Mouse (Mus musculus) heart, adult 2 months (tissue): Measurements from ENCODE around the gene Zbed5. TPM values are rescaled to one million over a fixed set of nuclear protein-coding genes. Genes with fewer than 3 reads are reported as not detected.

Source experiments
- DNase-seq, 2 experiments: peaks; one replicate each; pipeline ENCODE4 v3.0.0; 2021
- H3K27ac ChIP-seq: fragments of 200-600 bp; 2 replicates; pipeline ENCODE4 v1.8.1; 2022
- H3K27me3 ChIP-seq: fragments of 200-500 bp; 2 replicates; pipeline ENCODE4 v1.6.1; 2012; ENCODE audit warnings: mild to moderate bottlenecking, low read length, inconsistent platforms, mixed read lengths; ENCODE audit not compliant: control insufficient read depth, insufficient read depth
- H3K36me3 ChIP-seq: fragments of 200-500 bp; 2 replicates; pipeline ENCODE4 v1.6.1; 2012; ENCODE audit warnings: low read length, inconsistent platforms; ENCODE audit not compliant: control insufficient read depth, insufficient read depth
- H3K4me1 ChIP-seq: fragments of 200-500 bp; 2 replicates; pipeline ENCODE4 v1.6.1; 2011; ENCODE audit warnings: low read length; ENCODE audit not compliant: control insufficient read depth, insufficient read depth
- H3K4me3 ChIP-seq: fragments of 200-600 bp; 2 replicates; pipeline ENCODE4 v1.8.1; 2022
- H3K79me2 ChIP-seq: fragments of 200-500 bp; replicated peaks from 2 replicates; pipeline ENCODE4 v1.6.1; 2012; ENCODE audit warnings: mild to moderate bottlenecking, inconsistent platforms, low read length, moderate library complexity, mixed read lengths; ENCODE audit not compliant: control insufficient read depth, insufficient read depth
- H3K9ac ChIP-seq: fragments of 200-500 bp; 2 replicates; pipeline ENCODE4 v1.6.1; 2012; ENCODE audit warnings: low read depth, mild to moderate bottlenecking, control low read depth, inconsistent platforms, low read length, mixed read lengths
- CTCF ChIP-seq: fragments of 200-600 bp; IDR thresholded peaks from 2 replicates; pipeline ENCODE4 v1.8.1; 2022; ENCODE audit warnings: antibody characterized with exemption, mild to moderate bottlenecking, moderate library complexity
- EP300 ChIP-seq: fragments of 200-500 bp; IDR thresholded peaks from 2 replicates; pipeline ENCODE4 v1.6.1; 2011; ENCODE audit warnings: low read depth, low read length, control low read depth; ENCODE audit not compliant: insufficient read depth
- POLR2A ChIP-seq: fragments of 200-500 bp; IDR thresholded peaks from 2 replicates; pipeline ENCODE4 v1.6.1; 2011; ENCODE audit warnings: mild to moderate bottlenecking, low read depth, low read length, control low read depth; ENCODE audit not compliant: insufficient read depth
- WGBS: fragments of 180-500 bp; shearing (Covaris S2); methylation state at CpG from one replicate; pipeline ENCODE4 v1.1.7; 2018; 5-methylcytosine and 5-hydroxymethylcytosine counted together
- intact Hi-C: fragments of 180-260 bp; cut with DNase I; formaldehyde crosslinking; loops from one replicate; pipeline ENCODE4 v1.15.1; 2025
- polyA plus RNA-seq: library from polyadenylated mRNA; depleted of rRNA; stranded (reverse); fragments of >200 nt; gene quantifications from 2 replicates; pipeline ENCODE4 v1.2.3, GENCODE M21; 2012
- total RNA-seq, 2 experiments: library from RNA; stranded (reverse); gene quantifications; 2 replicates each; pipeline ENCODE4 v1.2.3; 2021

Gene Zbed5
- total and polyA plus RNA-seq, 3 experiments = 0.26 to 0.55 (median 0.33) TPM

DNA sequence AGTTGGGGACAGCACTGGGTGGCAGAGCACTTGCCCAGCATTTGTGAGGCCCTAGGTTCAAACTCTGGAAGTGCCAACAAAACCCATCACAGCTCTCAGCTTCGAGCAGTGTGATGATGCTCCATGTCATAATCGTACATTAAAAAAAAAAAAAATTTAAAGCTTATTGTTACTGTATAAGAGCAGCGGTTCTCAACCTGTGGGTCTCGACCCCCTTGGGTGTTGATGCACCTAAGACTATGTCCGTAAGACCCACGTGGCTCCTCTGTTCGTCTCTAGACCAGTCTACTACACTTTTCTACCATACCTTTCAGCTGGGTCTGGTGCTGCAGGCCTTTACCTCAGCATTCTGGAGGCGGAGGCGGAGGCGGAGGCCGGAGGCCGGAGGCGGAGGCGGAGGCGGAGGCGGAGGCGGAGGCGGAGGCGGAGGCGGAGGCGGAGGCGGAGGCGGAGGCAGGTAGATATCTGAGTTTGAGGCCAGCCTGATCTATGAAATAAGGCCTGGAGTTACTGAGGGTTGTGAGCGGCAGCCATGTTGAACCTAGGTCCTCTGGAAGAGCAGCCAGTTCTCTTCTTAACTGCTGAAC lies 22.6 kb downstream of the Zbed5 start:
- H3K79me2 ChIP-seq = no peaks in the 10 kb centered on the region
- H3K4me3 ChIP-seq = no peak overlapping the region
- H3K27me3 ChIP-seq = no peaks in the 10 kb centered on the region
- H3K36me3 ChIP-seq = no peaks in the 10 kb centered on the region
- H3K27ac ChIP-seq = no peak overlapping the region
- H3K4me1 ChIP-seq = no peaks in the 10 kb centered on the region
- WGBS = 87% methylated on average over 24 of the region's 24 CpGs
- no peak for DNase-seq
- TF ChIP-seq CTCF (no peak), POLR2A (no peak), EP300 (no peak)
- no peak overlapping the region for H3K9ac ChIP-seq
- intact Hi-C loops = no loop called here

DNA sequence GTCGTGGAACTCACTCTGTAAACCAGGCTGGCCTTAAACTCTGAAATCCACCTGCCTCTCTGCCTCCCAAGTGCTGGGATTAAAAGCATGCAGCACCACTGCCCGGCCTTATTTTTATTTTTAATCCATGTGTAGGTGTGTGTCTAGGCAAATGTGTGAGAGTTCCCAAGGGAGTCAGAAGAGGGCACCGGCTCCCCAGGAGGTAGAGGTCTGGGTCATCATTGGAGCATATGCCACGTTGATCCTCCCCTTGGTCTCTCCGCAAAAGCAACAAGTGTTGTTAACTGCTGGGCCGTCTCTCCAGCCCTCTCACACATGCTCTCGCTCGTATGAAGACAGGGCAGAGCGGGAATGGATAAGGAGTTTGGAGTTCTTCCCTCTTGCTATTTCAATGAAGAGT lies 23.2 kb downstream of the Zbed5 start:
- 73% methylated on average over 9 of the region's 9 CpGs for WGBS
- no peaks in the 10 kb centered on the region for H3K27me3 ChIP-seq
- H3K9ac ChIP-seq = no peak overlapping the region
- H3K36me3 ChIP-seq = no peaks in the 10 kb centered on the region
- no peak overlapping the region for H3K27ac ChIP-seq
- DNase-seq = no peak
- intact Hi-C loops = no loop called here
- no peak overlapping the region for H3K4me3 ChIP-seq
- no peak for TF ChIP-seq CTCF
- TF ChIP-seq POLR2A = no peak
- H3K4me1 ChIP-seq = no peaks in the 10 kb centered on the region
- no peaks in the 10 kb centered on the region for H3K79me2 ChIP-seq

DNA sequence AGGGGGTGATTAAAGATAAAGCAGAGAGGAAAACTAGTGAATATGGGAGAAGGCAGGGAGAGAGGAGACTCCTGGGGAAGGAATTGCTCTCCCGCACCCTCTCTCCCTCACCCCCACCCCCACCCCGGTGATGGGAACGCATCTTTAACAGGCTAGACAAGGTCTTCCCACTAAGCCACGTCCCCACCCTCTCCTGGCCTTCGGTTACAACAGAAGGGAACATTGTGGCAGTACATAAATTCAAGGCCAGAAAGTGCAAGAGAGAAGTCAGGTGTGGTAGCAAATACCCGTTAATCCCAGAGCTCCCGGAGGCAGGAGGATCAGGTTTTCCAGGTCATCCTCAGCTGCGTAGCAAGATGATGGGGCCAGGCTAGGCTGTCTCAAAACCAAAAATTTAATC lies 23.8 kb downstream of the Zbed5 start:
- WGBS = 67% methylated on average over 8 of the region's 8 CpGs
- intact Hi-C loops = no loop called here
- no peaks in the 10 kb centered on the region for H3K36me3 ChIP-seq

DNA sequence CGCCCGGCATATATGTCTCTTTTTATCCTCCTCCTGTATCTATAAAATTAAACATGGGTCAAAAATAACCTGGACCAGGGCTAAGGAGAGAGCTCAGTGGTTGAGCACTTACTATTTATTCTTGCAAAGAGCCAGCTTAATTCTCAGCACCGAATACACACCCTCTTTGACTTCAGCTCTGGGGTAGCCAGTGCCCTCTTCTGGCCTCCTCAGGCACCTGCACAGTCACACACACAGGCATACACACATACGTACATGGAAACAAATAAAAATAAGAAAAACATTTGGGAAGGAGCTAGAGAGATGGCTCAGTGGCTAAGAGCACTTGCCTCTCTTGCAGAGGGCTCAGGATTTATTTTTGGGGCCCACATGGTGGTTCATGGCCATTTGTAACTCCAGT lies 26.4 kb downstream of the Zbed5 start:
- no peaks in the 10 kb centered on the region for H3K79me2 ChIP-seq
- TF ChIP-seq CTCF (no peak), EP300 (no peak)
- H3K4me3 ChIP-seq = no peak overlapping the region
- no peaks in the 10 kb centered on the region for H3K4me1 ChIP-seq
- H3K27ac ChIP-seq = no peak overlapping the region
- H3K9ac ChIP-seq = no peak overlapping the region
- intact Hi-C loops = no loop called here
- no peaks in the 10 kb centered on the region for H3K27me3 ChIP-seq
- no peaks in the 10 kb centered on the region for H3K36me3 ChIP-seq
- DNase-seq = no peak
- WGBS = 95% methylated on average over 4 of the region's 4 CpGs

More for the DNA sequence above, 23.8 kb downstream of the Zbed5 start:
- Histone ChIP-seq H3K79me2 (no peaks in the 10 kb centered on the region), H3K27me3 (no peaks in the 10 kb centered on the region), H3K4me1 (no peaks in the 10 kb centered on the region), H3K4me3 (no peak overlapping the region), H3K9ac (no peak overlapping the region), H3K27ac (no peak overlapping the region)
- TF ChIP-seq EP300 (no peak), CTCF (no peak), POLR2A (no peak)
- DNase-seq = no peak

DNA sequence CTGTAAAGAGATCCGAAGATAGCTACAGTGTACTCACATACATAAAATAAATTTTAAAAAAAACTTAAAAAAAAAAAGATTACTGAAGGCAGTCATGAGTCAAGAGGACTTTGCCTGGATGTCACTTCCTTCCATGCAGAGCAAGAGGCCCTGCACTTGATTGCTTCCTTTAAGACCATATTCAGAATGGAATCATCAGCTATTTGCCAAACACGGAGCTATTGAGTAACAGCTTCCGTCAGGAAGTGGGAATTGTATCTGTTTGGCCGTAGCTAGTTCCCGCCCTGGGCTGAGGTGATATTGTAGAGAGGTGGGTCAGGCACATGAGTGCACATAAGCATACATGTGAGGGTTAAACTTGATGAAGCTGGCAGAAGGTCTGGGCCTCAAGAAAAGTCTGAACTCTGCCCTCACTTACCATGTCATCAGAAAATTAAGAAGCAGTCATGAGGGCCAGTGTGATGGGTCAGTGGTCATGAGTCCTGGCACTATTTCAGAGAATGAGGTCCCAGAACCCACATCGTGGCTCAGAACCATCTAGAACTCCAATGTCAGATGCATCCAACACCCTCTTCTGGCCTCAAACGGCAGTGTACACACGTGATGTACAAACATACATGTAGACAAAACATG lies 29.4 kb downstream of the Zbed5 start:
- Histone ChIP-seq H3K79me2 (no peaks in the 10 kb centered on the region), H3K4me3 (no peak overlapping the region), H3K27me3 (no peaks in the 10 kb centered on the region), H3K36me3 (no peaks in the 10 kb centered on the region), H3K4me1 (no peaks in the 10 kb centered on the region), H3K27ac (no peak overlapping the region), H3K9ac (no peak overlapping the region)
- WGBS = 65% methylated on average over 8 of the region's 8 CpGs
- intact Hi-C loops = no loop called here
- TF ChIP-seq EP300 (no peak), CTCF (no peak), POLR2A (no peak)
- no peak for DNase-seq

DNA sequence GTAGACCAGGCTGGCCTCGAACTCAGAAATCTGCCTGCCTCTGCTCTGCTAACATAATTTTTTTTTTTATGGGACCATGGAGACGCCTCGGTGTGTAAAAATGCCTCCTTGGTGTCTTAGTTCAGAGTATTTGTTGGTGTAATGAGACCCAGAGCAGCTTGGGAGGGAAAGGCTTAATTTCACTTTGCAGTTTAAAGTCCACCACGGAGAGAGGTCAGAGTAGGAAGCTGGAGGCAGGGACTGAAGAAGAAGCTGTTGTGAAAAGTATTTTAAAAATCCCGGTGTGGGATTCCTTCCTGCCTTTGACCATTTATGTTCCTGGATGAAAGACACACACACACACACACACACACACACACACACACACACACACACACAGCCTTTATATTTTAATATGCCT lies 30.4 kb downstream of the Zbed5 start:
- no peak overlapping the region for H3K27ac ChIP-seq
- WGBS = 61% methylated on average over 5 of the region's 5 CpGs
- no peaks in the 10 kb centered on the region for H3K27me3 ChIP-seq
- DNase-seq = no peak
- no peak overlapping the region for H3K4me3 ChIP-seq
- H3K79me2 ChIP-seq = no peaks in the 10 kb centered on the region
- H3K4me1 ChIP-seq = no peaks in the 10 kb centered on the region
- TF ChIP-seq EP300 = no peak
- TF ChIP-seq CTCF = no peak
- TF ChIP-seq POLR2A = no peak
- intact Hi-C loops = no loop called here
- H3K9ac ChIP-seq = no peak overlapping the region
- H3K36me3 ChIP-seq = no peaks in the 10 kb centered on the region
